Mouse (Mus musculus) CH12.LX (cell line): ENCODE results near the gene Slc16a13. TPM values are rescaled to one million over a fixed set of nuclear protein-coding genes. Genes with fewer than 3 reads are reported as not detected.

ENCODE experiments used
- DNase-seq: peaks from one replicate; pipeline ENCODE4 v3.0.0-alpha.2; 2013; ENCODE audit errors: extremely low read depth
- H3K27ac ChIP-seq: 2 replicates; pipeline ENCODE4 v1.5.1; 2012; ENCODE audit warnings: low read depth, mild to moderate bottlenecking, control low read depth, moderate library complexity; ENCODE audit not compliant: insufficient read depth
- H3K27me3 ChIP-seq: replicated peaks from 2 replicates; pipeline ENCODE3; 2012; ENCODE audit warnings: inconsistent platforms
- H3K36me3 ChIP-seq, 2 experiments: replicated peaks in 1 of 2; 2 replicates each; pipeline versions ENCODE3 to v1.6.1; 2012; ENCODE audit warnings: inconsistent platforms in 1 of 2, low read length in 1 of 2, mild to moderate bottlenecking in 1 of 2, mixed read lengths in 1 of 2, moderate library complexity in 1 of 2; ENCODE audit not compliant: control insufficient read depth in 1 of 2, insufficient read depth in 1 of 2
- H3K4me1 ChIP-seq, 2 experiments: 2 replicates each; pipeline ENCODE4 v1.6.1; 2012; ENCODE audit warnings: inconsistent platforms in 1 of 2, moderate library complexity in 1 of 2; ENCODE audit not compliant: insufficient read depth in 2 of 2, control insufficient read depth in 1 of 2
- H3K4me2 ChIP-seq: 2 replicates; pipeline ENCODE4 v1.6.1; 2012; ENCODE audit warnings: low read depth, mild to moderate bottlenecking, control low read depth; ENCODE audit not compliant: poor library complexity, insufficient read depth, severe bottlenecking
- H3K4me3 ChIP-seq, 3 experiments: fragments of 150-350 bp in 1 of 3; sonication (generic) in 1 of 3; replicated peaks in 1 of 3; 2 replicates each; pipeline versions ENCODE3 to v1.5.1; 2011 to 2012; ENCODE audit warnings: low read depth in 2 of 3, low read length in 2 of 3, mild to moderate bottlenecking in 2 of 3, moderate library complexity in 2 of 3, control low read depth in 1 of 3, improper control_type of control experiment in 1 of 3, inconsistent platforms in 1 of 3, mixed read lengths in 1 of 3; ENCODE audit not compliant: poor library complexity in 1 of 3
- H3K79me2 ChIP-seq: replicated peaks from 2 replicates; pipeline ENCODE4 v1.6.1; 2012; ENCODE audit warnings: mild to moderate bottlenecking, moderate library complexity; ENCODE audit not compliant: control insufficient read depth, poor library complexity, insufficient read depth, severe bottlenecking; ENCODE audit errors: extremely low read depth
- H3K9ac ChIP-seq: 2 replicates; pipeline ENCODE4 v1.6.1; 2012; ENCODE audit warnings: low read depth, mild to moderate bottlenecking, control low read depth, moderate library complexity; ENCODE audit not compliant: insufficient read depth
- H3K9me3 ChIP-seq: replicated peaks from 2 replicates; pipeline ENCODE3; 2012; ENCODE audit warnings: low read length, inconsistent platforms, mixed read lengths
- BHLHE40 ChIP-seq: IDR thresholded peaks from 2 replicates; pipeline ENCODE4 v1.6.1; 2011; ENCODE audit warnings: mild to moderate bottlenecking, low read depth, low read length, improper control_type of control experiment
- CHD1 ChIP-seq: IDR thresholded peaks from 2 replicates; pipeline ENCODE4 v1.6.1; 2012; ENCODE audit warnings: low read depth, low read length, improper control_type of control experiment, inconsistent platforms
- CHD2 ChIP-seq: IDR thresholded peaks from 2 replicates; pipeline ENCODE4 v1.6.1; 2011; ENCODE audit warnings: low read length, improper control_type of control experiment
- CTCF ChIP-seq, 2 experiments: IDR thresholded peaks in 1 of 2; conservative IDR thresholded peaks in 1 of 2; 2 replicates each; pipeline ENCODE4 v1.5.1; 2011 to 2012; ENCODE audit warnings: low read depth in 2 of 2, low read length in 2 of 2, improper control_type of control experiment in 1 of 2, inconsistent platforms in 1 of 2, mild to moderate bottlenecking in 1 of 2, moderate library complexity in 1 of 2
- E2F4 ChIP-seq: IDR thresholded peaks from 2 replicates; pipeline ENCODE4 v1.6.1; 2011; ENCODE audit warnings: low read depth, low read length, improper control_type of control experiment; ENCODE audit not compliant: insufficient replicate concordance
- ELF1 ChIP-seq: IDR thresholded peaks from 2 replicates; pipeline ENCODE4 v1.6.1; 2014; ENCODE audit warnings: low read depth, mild to moderate bottlenecking, inconsistent platforms, low read length, improper control_type of control experiment
- EP300 ChIP-seq: IDR thresholded peaks from 2 replicates; pipeline ENCODE4 v1.6.1; 2011; ENCODE audit warnings: low read length, improper control_type of control experiment
- ETS1 ChIP-seq: conservative IDR thresholded peaks from 2 replicates; pipeline ENCODE4 v1.6.1; 2012; ENCODE audit warnings: low read depth, mild to moderate bottlenecking, inconsistent platforms, low read length, improper control_type of control experiment, moderate library complexity
- GABPA ChIP-seq: IDR thresholded peaks from 2 replicates; pipeline ENCODE4 v1.6.1; 2012; ENCODE audit warnings: low read depth, low read length, improper control_type of control experiment, inconsistent platforms; ENCODE audit not compliant: insufficient replicate concordance
- HCFC1 ChIP-seq: IDR thresholded peaks from 2 replicates; pipeline ENCODE4 v1.6.1; 2012; ENCODE audit warnings: low read depth, mild to moderate bottlenecking, inconsistent platforms, low read length, improper control_type of control experiment
- IRF4 ChIP-seq: IDR thresholded peaks from 2 replicates; pipeline ENCODE4 v1.6.1; 2014; ENCODE audit warnings: low read depth, mild to moderate bottlenecking, inconsistent platforms, low read length, improper control_type of control experiment
- JUN ChIP-seq: IDR thresholded peaks from 2 replicates; pipeline ENCODE4 v1.6.1; 2011; ENCODE audit warnings: low read depth, mild to moderate bottlenecking, low read length, improper control_type of control experiment, moderate library complexity; ENCODE audit not compliant: insufficient read depth
- JUND ChIP-seq: conservative IDR thresholded peaks from 2 replicates; pipeline ENCODE4 v1.6.1; 2011; ENCODE audit warnings: low read depth, low read length, improper control_type of control experiment
- KAT2A ChIP-seq: IDR thresholded peaks from 2 replicates; pipeline ENCODE4 v1.6.1; 2012; ENCODE audit warnings: low read length, improper control_type of control experiment, inconsistent platforms; ENCODE audit not compliant: insufficient replicate concordance
- MAFK ChIP-seq: IDR thresholded peaks from 2 replicates; pipeline ENCODE4 v1.6.1; 2011; ENCODE audit warnings: low read length, improper control_type of control experiment; ENCODE audit not compliant: insufficient replicate concordance
- MAX ChIP-seq: IDR thresholded peaks from 2 replicates; pipeline ENCODE4 v1.6.1; 2011; ENCODE audit warnings: low read length, improper control_type of control experiment
- MAZ ChIP-seq: IDR thresholded peaks from 2 replicates; pipeline ENCODE4 v1.6.1; 2012; ENCODE audit warnings: low read depth, mild to moderate bottlenecking, inconsistent platforms, low read length, improper control_type of control experiment, moderate library complexity
- MEF2A ChIP-seq: IDR thresholded peaks from 2 replicates; pipeline ENCODE4 v1.6.1; 2014; ENCODE audit warnings: low read depth, mild to moderate bottlenecking, inconsistent platforms, low read length, improper control_type of control experiment, borderline replicate concordance
- MXI1 ChIP-seq: IDR thresholded peaks from 2 replicates; pipeline ENCODE4 v1.6.1; 2011; ENCODE audit warnings: mild to moderate bottlenecking, low read depth, low read length, improper control_type of control experiment
- MYC ChIP-seq: IDR thresholded peaks from 2 replicates; pipeline ENCODE4 v1.6.1; 2011; ENCODE audit warnings: low read depth, mild to moderate bottlenecking, improper control_type of control experiment, low read length
- NELFE ChIP-seq: IDR thresholded peaks from 2 replicates; pipeline ENCODE4 v1.6.1; 2011; ENCODE audit warnings: low read depth, low read length, improper control_type of control experiment
- NRF1 ChIP-seq: IDR thresholded peaks from 2 replicates; pipeline ENCODE4 v1.6.1; 2014; ENCODE audit warnings: low read depth, mild to moderate bottlenecking, inconsistent platforms, low read length, improper control_type of control experiment, moderate library complexity
- PAX5 ChIP-seq: IDR thresholded peaks from 2 replicates; pipeline ENCODE4 v1.6.1; 2012; ENCODE audit warnings: low read length, inconsistent platforms, mixed read lengths
- POLR2A ChIP-seq: IDR thresholded peaks from 2 replicates; pipeline ENCODE4 v1.6.1; 2011; ENCODE audit warnings: low read depth, mild to moderate bottlenecking, improper control_type of control experiment, low read length
- POLR2AphosphoS2 ChIP-seq: IDR thresholded peaks from 2 replicates; pipeline ENCODE4 v1.6.1; 2011; ENCODE audit warnings: low read depth, low read length, improper control_type of control experiment
- RAD21 ChIP-seq: IDR thresholded peaks from 2 replicates; pipeline ENCODE4 v1.6.1; 2011; ENCODE audit warnings: low read depth, mild to moderate bottlenecking, low read length, improper control_type of control experiment, moderate library complexity
- RCOR1 ChIP-seq: conservative IDR thresholded peaks from 2 replicates; pipeline ENCODE4 v1.6.1; 2012; ENCODE audit warnings: low read depth, mild to moderate bottlenecking, inconsistent platforms, low read length, improper control_type of control experiment
- SIN3A ChIP-seq: IDR thresholded peaks from 2 replicates; pipeline ENCODE4 v1.6.1; 2012; ENCODE audit warnings: low read length, improper control_type of control experiment, inconsistent platforms
- SMC3 ChIP-seq: IDR thresholded peaks from 2 replicates; pipeline ENCODE4 v1.6.1; 2011; ENCODE audit warnings: low read depth, low read length, improper control_type of control experiment
- TBP ChIP-seq: conservative IDR thresholded peaks from 2 replicates; pipeline ENCODE4 v1.6.1; 2011; ENCODE audit warnings: low read depth, low read length, improper control_type of control experiment
- TCF12 ChIP-seq: IDR thresholded peaks from 2 replicates; pipeline ENCODE4 v1.6.1; 2014; ENCODE audit warnings: low read depth, mild to moderate bottlenecking, inconsistent platforms, low read length, improper control_type of control experiment
- UBTF ChIP-seq: IDR thresholded peaks from 2 replicates; pipeline ENCODE4 v1.6.1; 2012; ENCODE audit warnings: low read depth, mild to moderate bottlenecking, inconsistent platforms, low read length, improper control_type of control experiment, moderate library complexity
- USF1 ChIP-seq: IDR thresholded peaks from 2 replicates; pipeline ENCODE4 v1.6.1; 2014; ENCODE audit warnings: low read depth, mild to moderate bottlenecking, inconsistent platforms, low read length, improper control_type of control experiment
- USF2 ChIP-seq: conservative IDR thresholded peaks from 2 replicates; pipeline ENCODE4 v1.6.1; 2011; ENCODE audit warnings: low read depth, low read length, improper control_type of control experiment
- ZC3H11A ChIP-seq: IDR thresholded peaks from 2 replicates; pipeline ENCODE4 v1.6.1; 2012; ENCODE audit warnings: low read depth, mild to moderate bottlenecking, inconsistent platforms, low read length, improper control_type of control experiment
- ZKSCAN1 ChIP-seq: IDR thresholded peaks from 2 replicates; pipeline ENCODE4 v1.6.1; 2012; ENCODE audit warnings: low read depth, inconsistent platforms, low read length, improper control_type of control experiment, borderline replicate concordance
- ZMIZ1 ChIP-seq: IDR thresholded peaks from 2 replicates; pipeline ENCODE4 v1.6.1; 2012; ENCODE audit warnings: low read depth, mild to moderate bottlenecking, inconsistent platforms, low read length, improper control_type of control experiment
- ZNF384 ChIP-seq: IDR thresholded peaks from 2 replicates; pipeline ENCODE4 v1.6.1; 2012; ENCODE audit warnings: low read depth, low read length, improper control_type of control experiment, inconsistent platforms
- dilution Hi-C: fragments of 300-500 bp; cut with MboI; formaldehyde crosslinking; loops from 2 replicates; pipeline ENCODE4 v1.14.3; 2020; ENCODE audit warnings: low sequenced_read_pairs; ENCODE audit not compliant: extremely low pct_unique_long_range_greater_than_20kb, extremely low pct_ligation_motif_present
- in situ Hi-C: fragments of 300-500 bp; cut with MboI; formaldehyde crosslinking; loops from 3 replicates; pipeline ENCODE4 v1.14.3; 2019; ENCODE audit warnings: low sequenced_read_pairs, low pct_ligation_motif_present, low pct_unique_long_range_greater_than_20kb, mixed read lengths
- polyA plus RNA-seq: library from polyadenylated mRNA; unstranded; fragments of >175 nt; gene quantifications from 2 replicates; pipeline ENCODE4 v1.2.1, GENCODE M21; 2012; ENCODE audit warnings: low read depth; ENCODE audit not compliant: insufficient read length
- total RNA-seq, 2 experiments: library from RNA; depleted of rRNA; stranded (reverse); fragments of 300-350 nt in 1 of 2; fragments of >200 nt in 1 of 2; gene quantifications; 2 replicates each; pipeline ENCODE4 v1.2.3; 2012 to 2014

The Slc16a13 gene
- total and polyA plus RNA-seq, 3 experiments = 8.4 to 19.0 (median 12.0) TPM

DNA sequence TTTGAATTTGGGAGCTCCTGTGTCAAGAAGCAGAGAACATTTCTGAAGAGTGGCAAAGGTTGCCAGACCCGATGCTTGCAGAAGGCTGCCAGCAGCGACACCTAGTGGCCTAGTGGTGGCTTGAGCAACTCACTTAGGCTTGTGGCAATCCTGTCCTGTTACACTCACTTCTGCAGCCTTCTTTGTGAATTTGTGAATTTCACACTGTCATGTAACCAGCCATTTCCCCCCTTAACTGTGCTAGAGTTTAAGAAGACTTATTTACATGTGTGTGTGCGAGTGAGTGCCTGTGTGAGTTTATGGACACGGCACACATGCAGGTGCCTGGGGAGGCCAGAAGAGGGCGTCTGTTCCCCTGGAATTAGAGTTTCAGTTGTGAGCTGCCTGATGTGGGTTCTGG lies 19.2 kb downstream of the Slc16a13 start:
- H3K36me3 ChIP-seq = no peaks in the 10 kb centered on the region
- dilution Hi-C loops = no loop called here
- DNase-seq = peak; percentile 87
- H3K4me1 ChIP-seq = peaks cover 3 to 6% of the 10 kb centered on the region in 2 experiments; a peak in 1 of 4 replicates
- no peaks in the 10 kb centered on the region for H3K79me2 ChIP-seq
- in situ Hi-C loops = no loop called here
- no peak for TF ChIP-seq MAZ
- no peak for TF ChIP-seq POLR2A
- TF ChIP-seq ZNF384 = no peak
- TF ChIP-seq RAD21 = peak; percentile 86
- no peak for TF ChIP-seq USF2
- TF ChIP-seq MAFK = no peak
- 0 out of 2 replicates have a peak, but pooled peaks have one; percentile 42 for TF ChIP-seq JUND
- 0 out of 2 replicates have a peak, but pooled peaks have one; percentile 19 for TF ChIP-seq NRF1
- TF ChIP-seq CHD2 = no peak
- no peak; the same call in 1 of the 2 replicates for TF ChIP-seq MAX
- TF ChIP-seq ETS1 = no peak
- peak; percentile 49; the same call in 1 of the 2 replicates for TF ChIP-seq NELFE
- TF ChIP-seq KAT2A = no peak
- peak; percentile 62; the same call in 1 of the 2 replicates for TF ChIP-seq MYC
- peak; percentile 30; the same call in 1 of the 2 replicates for TF ChIP-seq IRF4
- TF ChIP-seq MEF2A = no peak
- no peak for TF ChIP-seq E2F4
- 0 out of 2 replicates have a peak, but pooled peaks have one; percentile 52 for TF ChIP-seq SIN3A
- no peak for TF ChIP-seq UBTF
- no peak for TF ChIP-seq HCFC1
- TF ChIP-seq EP300 = no peak
- TF ChIP-seq ZC3H11A = peak; percentile 40
- 0 out of 2 replicates have a peak, but pooled peaks have one; percentile 37 for TF ChIP-seq MXI1
- TF ChIP-seq TBP = no peak
- no peak for TF ChIP-seq JUN
- TF ChIP-seq USF1 = no peak
- TF ChIP-seq SMC3 = peak; percentile 94
- no peak for TF ChIP-seq RCOR1
- no peak for TF ChIP-seq ZKSCAN1
- TF ChIP-seq CTCF (conservative IDR thresholded peaks at IDR 0.05 in 1 of 2, IDR thresholded peaks at IDR 0.05 in 1 of 2; ENCODE audit: low read depth in 2 of 2, low read length in 2 of 2) = peak; percentile 96 to 97
- TF ChIP-seq CHD1 = no peak
- TF ChIP-seq PAX5 = no peak
- TF ChIP-seq ELF1 = no peak
- no peak for TF ChIP-seq POLR2AphosphoS2
- TF ChIP-seq GABPA = no peak
- no peak for TF ChIP-seq ZMIZ1
- TF ChIP-seq BHLHE40 = no peak
- TF ChIP-seq TCF12 = peak; percentile 26; the same call in 1 of the 2 replicates
- no peak overlapping the region; the same call in 1 of the 2 replicates for H3K4me2 ChIP-seq
- H3K9me3 ChIP-seq = no peaks in the 10 kb centered on the region
- no peak overlapping the region for H3K4me3 ChIP-seq
- peaks cover 38% of the 10 kb centered on the region for H3K27me3 ChIP-seq
- H3K9ac ChIP-seq = no peak overlapping the region
- no peak overlapping the region for H3K27ac ChIP-seq
